Mouse (Mus musculus) liver, adult 2 months (tissue): ENCODE results near the gene Frmd4a.

ENCODE experiments used
- CTCF ChIP-seq: fragments of 200-500 bp; IDR thresholded peaks from 2 replicates; pipeline ENCODE4 v1.5.1; 2011; ENCODE audit warnings: low read depth, low read length, control low read depth
- POLR2A ChIP-seq: fragments of 200-500 bp; IDR thresholded peaks from 2 replicates; pipeline ENCODE4 v1.6.1; 2011; ENCODE audit warnings: low read length, control low read depth; ENCODE audit not compliant: insufficient read depth; ENCODE audit errors: extremely low read depth

DNA sequence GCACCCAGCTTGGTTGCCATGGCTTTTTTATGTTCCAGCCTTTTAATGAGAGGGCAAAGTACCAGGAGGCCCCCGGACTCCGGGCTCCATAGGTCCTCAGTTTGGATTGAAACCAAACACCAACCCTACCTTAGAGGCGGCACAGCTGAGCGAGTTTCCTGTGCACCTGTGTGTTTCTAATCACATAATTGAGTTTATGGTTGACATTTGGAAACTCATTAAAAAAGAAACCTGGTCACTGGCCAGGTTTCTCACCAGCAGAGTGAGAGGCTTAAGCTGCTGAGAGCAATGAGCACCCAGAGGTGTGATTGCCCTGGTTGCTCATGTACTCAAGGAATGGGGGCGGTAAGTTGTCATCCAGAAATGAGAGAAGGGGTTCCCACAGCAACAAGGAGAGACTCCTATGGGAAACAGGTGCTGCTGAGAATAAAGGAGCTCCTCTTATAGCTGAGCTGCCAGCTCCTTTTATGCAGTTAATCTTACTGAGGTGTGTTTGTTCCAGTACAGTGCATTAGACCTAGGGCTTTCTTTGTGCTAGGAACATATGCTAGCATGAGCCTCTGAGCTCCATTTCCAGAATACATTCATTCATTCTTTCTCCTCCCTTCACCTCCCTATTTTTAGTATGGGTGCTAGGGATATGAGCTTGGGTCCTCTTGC, 529.6 kb downstream of the Frmd4a start:
- TF ChIP-seq CTCF (no peak), POLR2A (no peak)
